Mouse (Mus musculus): ENCODE results near the gene Klf13.
A peak's percentile ranks its signal among the peaks of the same experiment; 100 is the strongest.

Klf13 gene

GRCm38 (mm10) chr7:63908496-63909285 lies 30.0 kb downstream of the Klf13 start:
- DNase-seq (ENCODE audit: low spot score in 2 of 2) = no peak

GRCm38 (mm10) chr7:63907778-63908495 lies 30.8 kb downstream of the Klf13 start:
- no peak for DNase-seq (ENCODE audit: low spot score in 2 of 2)

- DNase-seq (ENCODE audit: low spot score in 2 of 2) = no peak
Measured at GRCm38 (mm10) chr7:63905642-63906041, 33.1 kb downstream of the Klf13 start.

- no peak for DNase-seq (ENCODE audit: low spot score in 2 of 2)
Measured at GRCm38 (mm10) chr7:63905190-63905589, 33.5 kb downstream of the Klf13 start.

GRCm38 (mm10) chr7:63903635-63904380 lies 34.9 kb downstream of the Klf13 start:
- no peak for DNase-seq (ENCODE audit: low spot score in 2 of 2)

GRCm38 (mm10) chr7:63902604-63903210 lies 36.0 kb downstream of the Klf13 start:
- no peak for DNase-seq (ENCODE audit: low spot score in 2 of 2)

- no peak for DNase-seq (ENCODE audit: low spot score in 2 of 2)
Measured at GRCm38 (mm10) chr7:63901942-63902341, 36.8 kb downstream of the Klf13 start.

GRCm38 (mm10) chr7:63901346-63901745 lies 37.4 kb downstream of the Klf13 start:
- DNase-seq (ENCODE audit: low spot score in 2 of 2) = no peak

- no peak for DNase-seq (ENCODE audit: low spot score in 2 of 2)
Measured at GRCm38 (mm10) chr7:63900411-63900810, 38.3 kb downstream of the Klf13 start.

GRCm38 (mm10) chr7:63899925-63900324 lies 38.8 kb downstream of the Klf13 start:
- DNase-seq (ENCODE audit: low spot score in 2 of 2) = no peak

GRCm38 (mm10) chr7:63898201-63898600 lies 40.5 kb downstream of the Klf13 start:
- no peak for DNase-seq (ENCODE audit: low spot score in 2 of 2)

GRCm38 (mm10) chr7:63897655-63898054 lies 41.1 kb downstream of the Klf13 start:
- no peak for DNase-seq (ENCODE audit: low spot score in 2 of 2)

- peak; percentile 56 to 78 for DNase-seq (ENCODE audit: low spot score in 2 of 2)
Measured at GRCm38 (mm10) chr7:63896968-63897468, 41.7 kb downstream of the Klf13 start.

GRCm38 (mm10) chr7:63896276-63896967 lies 42.3 kb downstream of the Klf13 start:
- no peak for DNase-seq (ENCODE audit: low spot score in 2 of 2)

GRCm38 (mm10) chr7:63895223-63895622 lies 43.5 kb downstream of the Klf13 start:
- no peak for DNase-seq (ENCODE audit: low spot score in 2 of 2)

GRCm38 (mm10) chr7:63894662-63895061 lies 44.1 kb downstream of the Klf13 start:
- DNase-seq (ENCODE audit: low spot score in 2 of 2) = no peak

GRCm38 (mm10) chr7:63893729-63894128 lies 45.0 kb downstream of the Klf13 start:
- no peak for DNase-seq (ENCODE audit: low spot score in 2 of 2)

- DNase-seq (ENCODE audit: low spot score in 2 of 2) = no peak
Measured at GRCm38 (mm10) chr7:63893201-63893600, 45.5 kb downstream of the Klf13 start.

GRCm38 (mm10) chr7:63891488-63892075 lies 47.1 kb downstream of the Klf13 start:
- DNase-seq (ENCODE audit: low spot score in 2 of 2) = no peak

GRCm38 (mm10) chr7:63889116-63889975 lies 49.4 kb downstream of the Klf13 start:
- DNase-seq (ENCODE audit: low spot score in 2 of 2) = no peak
